Mouse (Mus musculus) stomach, postnatal 0 days (tissue): ENCODE measurements around the gene Prr3. TPM values are rescaled to one million over a fixed set of nuclear protein-coding genes. Genes with fewer than 3 reads are reported as not detected.

Experiments
- ATAC-seq: fragments of 200-750 bp; cut with Nextera tagmentation; 2 replicates; pipeline ENCODE4 v1.8.0; 2017; ENCODE audit not compliant: low FRiP score, low TSS enrichment
- DNase-seq: peaks from one replicate; pipeline ENCODE4 v3.0.0-alpha.2; 2016; ENCODE audit warnings: low spot score
- H3K27ac ChIP-seq: fragments of 300-500 bp; sonication (generic); replicated peaks from 2 replicates; pipeline ENCODE4 v1.5.1; 2014; ENCODE audit warnings: mild to moderate bottlenecking, control low read depth
- H3K27me3 ChIP-seq: fragments of 300-500 bp; sonication (generic); 2 replicates; pipeline ENCODE4 v1.6.1; 2014; ENCODE audit warnings: low read length; ENCODE audit not compliant: control insufficient read depth, insufficient read depth
- H3K36me3 ChIP-seq: fragments of 300-500 bp; sonication (generic); 2 replicates; pipeline ENCODE4 v1.6.1; 2014; ENCODE audit warnings: low read length, mixed read lengths; ENCODE audit not compliant: control insufficient read depth, insufficient read depth
- H3K4me1 ChIP-seq: fragments of 300-500 bp; sonication (generic); replicated peaks from 2 replicates; pipeline ENCODE4 v1.6.1; 2014; ENCODE audit warnings: antibody characterized with exemption; ENCODE audit not compliant: control insufficient read depth, insufficient read depth
- H3K4me2 ChIP-seq: fragments of 300-500 bp; sonication (generic); replicated peaks from 2 replicates; pipeline ENCODE4 v1.6.1; 2014; ENCODE audit warnings: low read depth, mild to moderate bottlenecking, control low read depth, moderate library complexity
- H3K4me3 ChIP-seq: fragments of 300-500 bp; sonication (generic); 2 replicates; pipeline ENCODE4 v1.5.1; 2014; ENCODE audit warnings: low read depth, low read length, control low read depth
- H3K9ac ChIP-seq: fragments of 300-500 bp; sonication (generic); 2 replicates; pipeline ENCODE4 v1.6.1; 2014; ENCODE audit warnings: mild to moderate bottlenecking, low read length, control low read depth, mixed read lengths
- H3K9me3 ChIP-seq: fragments of 300-500 bp; sonication (generic); 2 replicates; pipeline ENCODE4 v1.6.1; 2016; ENCODE audit warnings: low read length; ENCODE audit not compliant: control insufficient read depth
- CTCF ChIP-seq: IDR thresholded peaks from 2 replicates; pipeline ENCODE4 v1.5.1; 2016; ENCODE audit warnings: antibody characterized with exemption, low read depth, mild to moderate bottlenecking, moderate library complexity
- EP300 ChIP-seq: optimal IDR thresholded peaks from 2 replicates; pipeline ENCODE3; 2016; ENCODE audit warnings: antibody characterized with exemption
- WGBS: fragments of 180-500 bp; shearing (Covaris S2); extraction: QIAGEN DNeasy Blood & Tissue Kit; methylation state at CpG from one replicate; pipeline ENCODE4 v1.1.7; 2014; 5-methylcytosine and 5-hydroxymethylcytosine counted together
- polyA plus RNA-seq: library from polyadenylated mRNA; unstranded; fragments of >200 nt; fragmentation: Nextera tagmentation; extraction: Ambion mirVana; gene quantifications from 2 replicates; pipeline ENCODE4 v1.2.1, GENCODE M21; 2015

Prr3 gene
- 10.8 and 10.9 TPM in 2 replicates for polyA plus RNA-seq

GRCm38 (mm10) chr17:35979401-35980362, at the start of gene Prr3, which contains the start of gene Gnl1:
Prr3 (minus strand) TSS chr17:35980236.
Gnl1 (plus strand) TSS chr17:35979851.
- Histone ChIP-seq H3K9ac (peak within 1 kb of the TSS; percentile 81), H3K27ac (peak within 1 kb of the TSS; percentile 96), H3K4me3 (peak within 1 kb of the TSS; percentile 86), H3K27me3 (no peaks in the 10 kb centered on the region), H3K4me2 (peak within 1 kb of the TSS; percentile 82), H3K36me3 (peaks cover 16% of the 10 kb centered on the region), H3K4me1 (peaks cover 3% of the 10 kb centered on the region; the same call in 1 of the 2 replicates), H3K9me3 (no peaks in the 10 kb centered on the region)
- under 1% methylated on average over 81 of the region's 109 CpGs for WGBS
- ATAC-seq (peak; percentile 92), DNase-seq (peak; percentile 91)
- TF ChIP-seq CTCF, result peak; percentile 40
- TF ChIP-seq EP300, result peak; percentile 17

GRCm38 (mm10) chr17:36028879-36029619, 49.0 kb upstream of the Prr3 start:
- Histone ChIP-seq H3K4me3 (no peak overlapping the region), H3K36me3 (no peaks in the 10 kb centered on the region), H3K9me3 (no peaks in the 10 kb centered on the region), H3K9ac (no peak overlapping the region), H3K27me3 (no peaks in the 10 kb centered on the region), H3K4me2 (no peak overlapping the region), H3K27ac (no peak overlapping the region), H3K4me1 (no peaks in the 10 kb centered on the region)
- 88% methylated on average over 7 of the region's 7 CpGs for WGBS
- no peak for DNase-seq
- ATAC-seq, result no peak
- TF ChIP-seq EP300 (no peak), CTCF (no peak)

GRCm38 (mm10) chr17:36027663-36028062, 47.6 kb upstream of the Prr3 start:
- ATAC-seq (no peak), DNase-seq (no peak)
- no peaks in the 10 kb centered on the region for H3K9me3 ChIP-seq
- H3K27ac ChIP-seq, result no peak overlapping the region
- 76% methylated on average over 4 of the region's 4 CpGs for WGBS
- no peak for TF ChIP-seq CTCF
- TF ChIP-seq EP300, result no peak
- no peak overlapping the region for H3K9ac ChIP-seq
- no peaks in the 10 kb centered on the region for H3K4me1 ChIP-seq
- no peak overlapping the region for H3K4me2 ChIP-seq
- no peaks in the 10 kb centered on the region for H3K36me3 ChIP-seq
- H3K27me3 ChIP-seq, result no peaks in the 10 kb centered on the region
- H3K4me3 ChIP-seq, result no peak overlapping the region

GRCm38 (mm10) chr17:36025901-36026300, 45.9 kb upstream of the Prr3 start:
- no peak for TF ChIP-seq EP300
- no peak for TF ChIP-seq CTCF
- ATAC-seq (no peak), DNase-seq (no peak)
- Histone ChIP-seq H3K36me3 (no peaks in the 10 kb centered on the region), H3K9ac (no peak overlapping the region), H3K27me3 (no peaks in the 10 kb centered on the region), H3K4me2 (no peak overlapping the region), H3K9me3 (no peaks in the 10 kb centered on the region), H3K4me3 (no peak overlapping the region), H3K27ac (no peak overlapping the region), H3K4me1 (no peaks in the 10 kb centered on the region)
- 56% methylated on average over 4 of the region's 4 CpGs for WGBS

- Histone ChIP-seq H3K4me2 (no peak overlapping the region), H3K4me3 (no peak overlapping the region), H3K9ac (no peak overlapping the region), H3K4me1 (no peaks in the 10 kb centered on the region), H3K27ac (0 out of 2 replicates have a peak overlapping the region, but pooled peaks have one; percentile 4), H3K27me3 (no peaks in the 10 kb centered on the region), H3K36me3 (no peaks in the 10 kb centered on the region), H3K9me3 (no peaks in the 10 kb centered on the region)
- ATAC-seq (no peak), DNase-seq (no peak)
- TF ChIP-seq CTCF (no peak), EP300 (no peak)
- 78% methylated on average over 5 of the region's 5 CpGs for WGBS
Measured at GRCm38 (mm10) chr17:36025197-36025596, 45.2 kb upstream of the Prr3 start.
